Mouse (Mus musculus): ENCODE results near the gene Mxra8.

- TF ChIP-seq CTCF (conservative IDR thresholded peaks at IDR 0.05; ENCODE audit: low read length) (no peak), POU5F1 (IDR thresholded peaks at IDR 0.05; ENCODE audit: borderline replicate concordance, low read length) (no peak), NANOG (IDR thresholded peaks at IDR 0.05; ENCODE audit: borderline replicate concordance, low read length) (no peak)
Measured at GRCm38 (mm10) chr4:155856071-155856470, 16.6 kb downstream of the Mxra8 start.
